Mouse (Mus musculus) adrenal gland, postnatal 10 days (tissue): Measurements from ENCODE around the gene Insrr. TPM values are rescaled to one million over a fixed set of nuclear protein-coding genes. Genes with fewer than 3 reads are reported as not detected.
A peak's percentile ranks its signal among the peaks of the same experiment; 100 is the strongest.
"Not testable (repeated sequence)": the region's sequence is repeated elsewhere in the genome, so short reads cannot be mapped to it uniquely, and the experiment has no call there.

Source experiments
- DNase-seq: peaks from one replicate; pipeline ENCODE4 v3.0.0; 2021; ENCODE audit warnings: mixed read lengths
- total RNA-seq, 2 experiments: library from RNA; stranded (reverse); gene quantifications; 2 replicates each; pipeline ENCODE4 v1.2.3; 2021

Insrr gene
- total RNA-seq, 2 experiments from 2014 or later: 0.99 to 2.7 TPM

GRCm38 (mm10) chr3:87832109-87832859 lies 35.5 kb downstream of the Insrr start:
- DNase-seq: no peak

GRCm38 (mm10) chr3:87833482-87833881 lies 36.7 kb downstream of the Insrr start:
- DNase-seq: no peak

DNA sequence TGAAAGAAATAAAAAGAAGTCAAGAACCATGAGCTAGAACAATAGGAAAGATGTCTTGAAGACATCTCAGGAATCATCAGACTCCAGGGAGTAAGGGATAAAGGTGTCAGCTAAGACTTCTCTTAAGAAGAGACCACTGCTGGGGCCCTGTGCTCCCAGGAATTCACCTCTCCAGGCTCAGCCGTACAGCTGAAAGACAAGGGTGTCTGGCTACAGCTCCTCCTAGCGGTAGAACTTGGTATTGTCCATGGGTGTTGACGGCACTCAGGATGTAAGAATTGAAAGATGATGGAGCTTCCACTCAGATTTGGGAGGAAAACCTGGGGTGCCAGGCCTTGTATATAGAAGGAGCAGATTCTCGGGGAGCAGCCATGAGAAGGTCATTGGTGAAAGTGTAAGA lies 41.9 kb downstream of the Insrr start:
- peak; percentile 88 for DNase-seq

DNA sequence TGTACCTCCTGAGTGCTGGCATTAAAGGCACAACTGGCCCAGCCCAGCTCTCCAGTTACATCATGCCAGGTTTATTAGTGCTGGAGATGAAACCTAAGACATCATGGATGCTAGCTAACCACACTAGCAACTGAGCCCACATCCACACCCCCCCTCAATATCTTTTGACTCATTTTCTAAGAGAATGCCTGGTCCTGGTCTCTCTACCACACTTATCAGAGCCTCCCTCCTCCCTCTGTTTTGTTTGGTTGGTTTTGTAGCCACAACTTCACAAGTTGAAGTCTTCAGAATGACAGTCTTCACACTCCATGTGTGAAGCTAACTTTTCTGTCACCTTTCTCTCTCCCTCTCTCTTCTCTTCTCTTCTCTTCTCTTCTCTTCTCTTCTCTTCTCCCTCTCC lies 44.1 kb downstream of the Insrr start:
- DNase-seq: no peak

GRCm38 (mm10) chr3:87844981-87845380 lies 48.2 kb downstream of the Insrr start:
- no peak for DNase-seq

GRCm38 (mm10) chr3:87846186-87846585 lies 49.4 kb downstream of the Insrr start:
- DNase-seq: no peak

GRCm38 (mm10) chr3:87846650-87847110 lies 49.9 kb downstream of the Insrr start, which contains the start of gene Sh2d2a:
Gene Sh2d2a (plus strand): TSS chr3:87846755.
- no peak for DNase-seq

DNA sequence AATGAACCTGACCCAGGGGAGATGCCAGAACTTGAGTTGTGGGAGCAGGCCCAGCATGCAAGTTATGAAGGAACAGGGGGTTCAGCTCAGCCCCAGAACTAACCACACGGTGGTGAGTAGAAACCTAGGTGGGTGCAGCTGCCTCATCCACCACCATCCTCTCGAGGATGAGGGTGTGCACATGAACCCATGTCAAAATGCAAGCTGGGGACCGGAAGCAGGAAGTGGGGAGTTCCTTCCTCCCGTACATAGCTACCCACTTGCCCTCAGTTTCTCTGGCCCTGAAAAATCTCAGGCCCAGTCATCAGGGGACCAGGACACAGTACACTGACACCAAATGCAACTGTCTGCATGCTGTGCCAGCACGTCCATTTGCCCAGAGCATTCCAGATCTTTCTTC lies 50.9 kb downstream of the Insrr start:
- no peak for DNase-seq

- DNase-seq: no peak
These were observed 52.4 kb downstream of the Insrr start for GRCm38 (mm10) chr3:87849117-87849516.

GRCm38 (mm10) chr3:87854795-87855568 lies 58.2 kb downstream of the Insrr start:
- DNase-seq: peak; percentile 66

GRCm38 (mm10) chr3:87855936-87856335 lies 59.2 kb downstream of the Insrr start:
- no peak for DNase-seq

- DNase-seq: no peak
These were observed 60.9 kb downstream of the Insrr start for GRCm38 (mm10) chr3:87857666-87858065.

- peak; percentile 76 for DNase-seq
These were observed 63.1 kb downstream of the Insrr start for GRCm38 (mm10) chr3:87859813-87860212.

- DNase-seq: not testable (repeated sequence)
These were observed 67.4 kb downstream of the Insrr start for GRCm38 (mm10) chr3:87864111-87864510.

Other genes starting within 250 kb of the Insrr start
- 10 to 100 TPM; 32.7 to 34.9 TPM for gene Arhgef11, start 179.4 kb upstream of the Insrr start, total RNA-seq
- under 1 TPM; 0.24 to 0.58 TPM for gene Lrrc71, start 48.3 kb upstream of the Insrr start, total RNA-seq
- 10 to 100 TPM; 11.6 to 23.6 TPM for gene Ntrk1, start 1.8 kb upstream of the Insrr start, total RNA-seq
- gene Pear1, start 27.4 kb downstream of the Insrr start, total RNA-seq: 10 to 100 TPM; 29.7 to 30.9 TPM
- 1 to 10 TPM in 1 of 2 experiments, under 1 TPM in 1; 0.61 to 1.1 TPM for gene Sh2d2a, start 49.8 kb downstream of the Insrr start, total RNA-seq
- gene Prcc, start 88.7 kb downstream of the Insrr start, total RNA-seq: 10 to 100 TPM; 49.9 to 54.9 TPM
- 100 to 1,000 TPM; 161 to 162 TPM for gene Hdgf, start 109.4 kb downstream of the Insrr start, total RNA-seq
- gene Mrpl24, start 122.6 kb downstream of the Insrr start, total RNA-seq: 100 to 1,000 TPM; 104 to 123 TPM
- 10 to 100 TPM; 22.9 to 24.3 TPM for gene Isg20l2, start 133.4 kb downstream of the Insrr start, total RNA-seq
- 10 to 100 TPM; 12.4 to 16.3 TPM for gene Rrnad1, start 133.8 kb downstream of the Insrr start, total RNA-seq
- under 1 TPM; 0.48 to 0.76 TPM for gene Crabp2, start 151.7 kb downstream of the Insrr start, total RNA-seq
- 10 to 100 TPM; 17.7 to 23.3 TPM for gene Nes, start 174.1 kb downstream of the Insrr start, total RNA-seq
- gene Bcan, start 203.3 kb downstream of the Insrr start, total RNA-seq: 10 to 100 TPM; 18.7 to 20.0 TPM
- not detected for gene Hapln2, start 230.6 kb downstream of the Insrr start, total RNA-seq
- 10 to 100 TPM; 12.1 to 12.4 TPM for gene Gpatch4, start 246.2 kb downstream of the Insrr start, total RNA-seq